Mouse (Mus musculus) limb, embryonic 14.5 days (tissue): ENCODE measurements around the gene Prss48. TPM values are rescaled to one million over a fixed set of nuclear protein-coding genes. Genes with fewer than 3 reads are reported as not detected.

Experiments
- ATAC-seq: fragments of 200-750 bp; cut with Nextera tagmentation; 2 replicates; pipeline ENCODE4 v1.8.0; 2017; ENCODE audit warnings: low read depth, moderate number of reproducible peaks, moderate TSS enrichment; ENCODE audit not compliant: low FRiP score
- DNase-seq: peaks from one replicate; pipeline ENCODE4 v3.0.0-alpha.2; 2015; ENCODE audit warnings: low spot score
- H3K27ac ChIP-seq: fragments of 300-500 bp; sonication (generic); replicated peaks from 2 replicates; pipeline ENCODE4 v1.5.1; 2014; ENCODE audit warnings: low read depth, mild to moderate bottlenecking, low read length, moderate library complexity, mixed read lengths
- H3K27me3 ChIP-seq: fragments of 300-500 bp; sonication (generic); 2 replicates; pipeline ENCODE4 v1.6.1; 2014; ENCODE audit warnings: low read length, mixed read lengths; ENCODE audit not compliant: control insufficient read depth, insufficient read depth
- H3K36me3 ChIP-seq: fragments of 300-500 bp; sonication (generic); 2 replicates; pipeline ENCODE4 v1.6.1; 2014; ENCODE audit warnings: mild to moderate bottlenecking, low read length, moderate library complexity, mixed read lengths; ENCODE audit not compliant: control insufficient read depth, insufficient read depth
- H3K4me1 ChIP-seq: fragments of 300-500 bp; sonication (generic); 2 replicates; pipeline ENCODE4 v1.6.1; 2014; ENCODE audit warnings: antibody characterized with exemption, low read length, mixed read lengths; ENCODE audit not compliant: control insufficient read depth, insufficient read depth
- H3K4me2 ChIP-seq: fragments of 300-500 bp; sonication (generic); replicated peaks from 2 replicates; pipeline ENCODE4 v1.6.1; 2014; ENCODE audit warnings: low read depth, mild to moderate bottlenecking, low read length, moderate library complexity; ENCODE audit not compliant: severe bottlenecking
- H3K4me3 ChIP-seq: fragments of 300-500 bp; sonication (generic); replicated peaks from 2 replicates; pipeline ENCODE4 v1.5.1; 2014; ENCODE audit warnings: low read length
- H3K9ac ChIP-seq: fragments of 300-500 bp; sonication (generic); 2 replicates; pipeline ENCODE4 v1.6.1; 2014; ENCODE audit warnings: mild to moderate bottlenecking, low read depth, low read length, moderate library complexity; ENCODE audit not compliant: severe bottlenecking
- H3K9me3 ChIP-seq: fragments of 300-500 bp; sonication (generic); 2 replicates; pipeline ENCODE4 v1.6.1; 2016; ENCODE audit warnings: low read length; ENCODE audit not compliant: control insufficient read depth
- POLR2A ChIP-seq: fragments of 200-500 bp; IDR thresholded peaks from 2 replicates; pipeline ENCODE4 v1.8.0; 2012; ENCODE audit warnings: inconsistent platforms, mild to moderate bottlenecking, moderate library complexity, borderline replicate concordance; ENCODE audit not compliant: insufficient read depth, insufficient read length; ENCODE audit errors: extremely low read depth
- WGBS: fragments of 180-500 bp; shearing (Covaris S2); extraction: QIAGEN DNeasy Blood & Tissue Kit; methylation state at CpG from one replicate; pipeline ENCODE4 v1.1.7; 2014; 5-methylcytosine and 5-hydroxymethylcytosine counted together
- polyA plus RNA-seq, 2 experiments: library from polyadenylated mRNA; depleted of rRNA in 1 of 2; stranded (reverse) in 1 of 2; unstranded in 1 of 2; fragments of >200 nt; fragmentation: Nextera tagmentation in 1 of 2; extraction: Ambion mirVana in 1 of 2; gene quantifications; 2 replicates each; pipeline versions ENCODE4 v1.2.1 to v1.2.3; 2012 to 2014

The Prss48 gene
- polyA plus RNA-seq, 2 experiments = not detected

DNA sequence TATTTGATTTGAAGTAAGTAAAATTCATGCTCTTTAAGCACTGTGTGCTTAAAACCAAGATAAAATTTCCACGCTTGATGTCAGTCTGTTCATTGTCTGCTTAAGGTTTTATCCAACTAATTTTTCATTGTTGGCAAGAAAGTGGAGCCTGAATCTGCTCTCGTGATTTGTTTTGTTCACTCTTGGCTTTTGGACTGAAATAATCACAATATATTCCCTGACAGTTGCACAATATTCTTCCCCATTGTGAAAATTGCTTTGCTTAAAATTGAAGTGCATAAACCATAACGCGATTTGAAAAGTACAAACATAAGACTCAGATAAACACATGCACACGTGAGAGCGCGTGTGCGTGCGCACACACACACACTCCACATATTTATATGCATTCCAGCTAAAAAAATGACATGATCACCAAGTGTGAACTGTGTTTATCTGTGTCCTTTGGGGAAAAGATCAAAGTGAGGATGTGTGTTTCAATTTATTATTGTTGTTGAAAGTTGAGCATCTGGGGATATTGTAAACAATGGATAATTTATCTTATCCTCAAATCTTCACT, 35.7 kb upstream of the Prss48 start:
- Histone ChIP-seq H3K9me3 (no peaks in the 10 kb centered on the region), H3K4me1 (peaks cover 18% of the 10 kb centered on the region), H3K4me3 (no peak overlapping the region), H3K4me2 (no peak overlapping the region), H3K36me3 (no peaks in the 10 kb centered on the region), H3K27ac (no peak overlapping the region), H3K9ac (no peak overlapping the region), H3K27me3 (no peaks in the 10 kb centered on the region)
- no peak for TF ChIP-seq POLR2A
- ATAC-seq (no peak), DNase-seq (no peak)
- WGBS = 92% methylated on average over 9 of the region's 9 CpGs

DNA sequence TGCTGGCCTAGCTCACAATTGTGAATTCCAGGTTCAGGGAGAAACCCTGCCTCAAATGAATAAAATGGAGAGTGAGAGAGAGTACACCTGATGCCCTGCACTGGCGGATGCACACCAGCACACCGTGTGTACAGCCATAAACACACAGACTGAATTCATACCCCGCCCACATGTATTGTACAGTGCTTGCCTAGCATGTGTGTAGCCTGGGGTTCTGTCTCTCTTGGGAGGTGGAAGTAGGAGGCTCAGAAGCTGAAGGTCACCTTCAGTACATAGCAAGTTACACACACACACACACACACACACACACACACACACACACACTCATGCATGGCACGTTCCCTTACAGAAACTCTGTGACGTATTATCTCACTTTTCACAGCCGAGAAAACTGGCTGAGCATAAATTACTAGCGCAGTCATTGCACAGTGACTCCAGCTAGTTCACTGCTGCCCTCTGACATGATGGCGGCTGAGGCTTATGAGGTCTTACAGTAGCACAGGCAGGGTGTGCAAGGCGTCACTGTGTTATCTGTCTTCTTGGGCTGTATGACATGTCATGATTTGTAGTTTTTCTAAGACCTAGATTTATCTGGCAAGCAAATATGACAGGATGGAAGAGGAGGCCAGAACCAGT, 31.3 kb upstream of the Prss48 start:
- ATAC-seq = no peak
- TF ChIP-seq POLR2A = no peak

DNA sequence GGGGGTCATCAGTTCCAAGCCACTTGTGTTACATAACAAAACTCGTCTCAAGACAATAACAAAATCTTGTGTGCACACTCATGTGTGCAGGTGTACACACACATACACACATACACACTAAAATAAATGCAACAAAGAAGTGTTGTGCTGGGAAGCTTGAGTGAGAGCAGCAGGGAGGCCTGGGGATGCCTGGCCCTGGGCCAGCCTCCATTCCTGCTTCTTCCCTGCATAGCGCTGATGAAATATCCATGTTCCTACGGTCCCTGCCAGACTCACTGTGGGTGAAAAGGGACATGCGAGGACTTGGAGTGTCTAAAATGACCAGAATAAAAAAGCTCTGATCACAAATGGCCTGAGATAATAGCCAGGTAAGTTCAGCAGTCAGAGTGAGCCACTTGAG, 28.3 kb upstream of the Prss48 start:
- no peaks in the 10 kb centered on the region for H3K27me3 ChIP-seq
- H3K4me3 ChIP-seq = no peak overlapping the region
- WGBS = 47% methylated on average over 4 of the region's 4 CpGs
- H3K9me3 ChIP-seq = no peaks in the 10 kb centered on the region
- no peak for TF ChIP-seq POLR2A
- no peaks in the 10 kb centered on the region for H3K4me1 ChIP-seq
- no peak overlapping the region for H3K9ac ChIP-seq
- H3K4me2 ChIP-seq = no peak overlapping the region
- ATAC-seq (no peak), DNase-seq (peak; percentile 53)
- H3K27ac ChIP-seq = no peak overlapping the region
- H3K36me3 ChIP-seq = no peaks in the 10 kb centered on the region

More for the DNA sequence above, 31.3 kb upstream of the Prss48 start:
- Histone ChIP-seq H3K27me3 (no peaks in the 10 kb centered on the region), H3K9me3 (no peaks in the 10 kb centered on the region), H3K4me2 (no peak overlapping the region), H3K36me3 (no peaks in the 10 kb centered on the region), H3K9ac (no peak overlapping the region), H3K4me1 (peaks cover under 1% of the 10 kb centered on the region), H3K27ac (no peak overlapping the region), H3K4me3 (no peak overlapping the region)
- DNase-seq = no peak
- WGBS = 82% methylated on average over 9 of the region's 9 CpGs

DNA sequence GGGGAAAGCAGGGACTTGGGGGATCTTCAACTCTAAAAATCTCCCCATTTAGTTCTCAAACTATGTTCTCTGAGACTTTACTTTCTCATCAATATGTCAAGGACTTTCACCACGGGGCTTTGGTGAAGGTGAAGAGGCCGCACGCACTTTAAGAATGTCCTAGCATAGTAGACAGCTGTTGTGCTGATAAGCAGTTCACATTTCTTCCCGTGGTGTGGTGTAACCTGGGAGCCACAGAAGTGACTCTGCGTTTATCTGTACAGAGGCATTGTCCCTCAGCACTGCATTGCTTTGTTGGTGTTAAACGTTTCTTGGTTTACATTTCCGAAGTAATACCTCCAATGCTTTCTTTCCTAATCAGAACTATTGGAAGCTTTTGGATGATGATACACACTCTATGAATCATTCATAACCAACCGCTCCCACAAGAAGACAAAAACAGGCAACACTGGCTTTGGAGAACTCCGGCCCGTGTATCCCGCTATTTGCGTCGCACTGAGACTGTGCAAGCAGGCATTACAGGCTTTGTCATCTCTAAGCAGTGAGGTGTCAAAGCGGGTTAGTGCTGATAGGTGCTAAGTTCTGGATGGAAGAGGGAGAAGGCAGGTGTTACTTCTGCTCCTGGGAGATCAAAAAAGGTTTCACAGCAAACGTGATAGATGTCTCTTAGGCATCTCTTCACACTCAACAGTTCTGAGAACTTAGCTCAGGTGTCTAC, 26.5 kb upstream of the Prss48 start:
- Histone ChIP-seq H3K4me2 (no peak overlapping the region), H3K4me3 (no peak overlapping the region), H3K4me1 (peaks cover 15% of the 10 kb centered on the region), H3K27me3 (no peaks in the 10 kb centered on the region), H3K9ac (no peak overlapping the region), H3K36me3 (no peaks in the 10 kb centered on the region), H3K27ac (no peak overlapping the region), H3K9me3 (no peaks in the 10 kb centered on the region)
- DNase-seq (no peak), ATAC-seq (no peak)
- 87% methylated on average over 15 of the region's 15 CpGs for WGBS
- no peak for TF ChIP-seq POLR2A

DNA sequence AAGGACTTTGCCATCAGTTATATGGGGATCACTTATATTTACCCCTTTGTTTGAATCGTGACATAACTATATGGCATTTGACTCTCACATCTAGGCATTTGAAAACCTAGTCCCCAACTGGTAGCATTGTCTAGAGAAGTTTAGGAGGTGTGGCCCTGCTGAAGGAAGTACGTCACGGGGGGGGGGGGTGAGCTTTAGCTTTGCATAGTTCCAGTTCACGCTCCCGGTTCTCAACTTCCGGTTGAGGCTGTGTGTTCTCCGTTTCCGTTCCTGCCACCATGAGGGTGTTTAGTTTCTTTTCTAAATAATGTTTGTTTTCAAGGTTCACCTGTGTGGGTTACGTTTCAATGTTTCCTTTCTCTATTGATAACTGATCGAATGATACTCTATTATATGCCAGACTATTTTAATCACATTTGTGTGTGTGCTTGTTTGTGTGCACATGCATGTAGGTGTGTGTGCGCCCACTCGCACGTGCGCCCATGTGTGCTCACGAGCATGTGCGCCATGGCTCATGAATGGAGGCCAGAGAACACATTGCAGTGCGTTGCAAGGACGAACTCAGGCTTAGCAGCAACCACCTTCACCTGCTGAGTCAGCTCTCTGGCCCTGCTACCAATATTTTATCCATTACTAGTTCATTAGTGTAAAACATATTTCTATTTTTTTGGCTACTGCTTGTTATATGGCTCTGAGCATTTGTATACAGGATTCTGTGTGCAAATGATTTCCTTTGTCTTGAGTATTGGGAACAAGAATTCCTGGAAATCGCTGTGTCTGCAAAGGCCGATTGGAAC, 23.2 kb upstream of the Prss48 start:
- no peak overlapping the region for H3K27ac ChIP-seq

More for the DNA sequence above, 23.2 kb upstream of the Prss48 start:
- peaks cover 15% of the 10 kb centered on the region for H3K4me1 ChIP-seq
- 93% methylated on average over 20 of the region's 20 CpGs for WGBS
- no peak for TF ChIP-seq POLR2A
- H3K4me3 ChIP-seq = no peak overlapping the region
- H3K36me3 ChIP-seq = no peaks in the 10 kb centered on the region
- DNase-seq = no peak
- H3K9me3 ChIP-seq = no peaks in the 10 kb centered on the region
- no peak overlapping the region for H3K9ac ChIP-seq
- ATAC-seq = no peak
- H3K4me2 ChIP-seq = no peak overlapping the region
- H3K27me3 ChIP-seq = no peaks in the 10 kb centered on the region
